Mouse (Mus musculus): Measurements from ENCODE around the gene Tango6. TPM values are rescaled to one million over a fixed set of nuclear protein-coding genes. Genes with fewer than 3 reads are reported as not detected.
"Not testable (repeated sequence)": the region's sequence is repeated elsewhere in the genome, so short reads cannot be mapped to it uniquely, and the experiment has no call there.

The Tango6 gene
- polyA plus RNA-seq, 1 experiment from 2014 or later, result 10.5 TPM

GRCm38 (mm10) chr8:106880121-106880707 is 197.3 kb downstream of the Tango6 start:
- DNase-seq (ENCODE audit: low spot score), result no peak
- Histone ChIP-seq H3K27me3 (ENCODE audit: insufficient read depth, poor library complexity, severe bottlenecking) (no peaks in the 10 kb centered on the region), H3K27ac (no peak overlapping the region), H3K9me3 (no peaks in the 10 kb centered on the region), H3K4me3 (no peak overlapping the region), H3K4me1 (0 out of 2 replicates have a peak, but pooled peaks cover 6% of the 10 kb centered on the region), H3K36me3 (peaks cover 83% of the 10 kb centered on the region)
- 93% methylated on average over 8 of the region's 8 CpGs for WGBS

DNA sequence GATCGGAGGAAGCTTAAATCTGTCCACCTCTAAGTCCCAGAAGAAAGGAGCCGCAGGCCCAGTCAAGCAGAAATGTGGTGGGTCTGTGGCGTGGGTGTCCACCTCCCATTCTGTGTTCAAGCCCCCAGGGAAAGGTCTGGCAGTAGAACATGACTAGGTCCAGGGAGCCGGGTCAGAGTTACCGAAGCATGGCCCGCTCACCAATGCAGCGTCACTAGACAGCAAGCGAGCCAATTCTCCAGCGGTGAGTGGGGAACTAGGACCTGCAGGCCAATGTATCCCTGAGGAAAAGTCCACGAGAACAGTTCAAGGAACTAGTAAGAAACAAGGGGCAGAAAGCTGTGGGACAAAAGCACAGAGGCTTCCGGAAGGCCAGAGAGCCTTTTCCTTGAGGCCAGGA is 201.2 kb downstream of the Tango6 start:
- H3K4me3 ChIP-seq; H3K4me1 ChIP-seq; DNase-seq (ENCODE audit: low spot score); H3K9me3 ChIP-seq; H3K27ac ChIP-seq; H3K27me3 ChIP-seq (ENCODE audit: insufficient read depth, poor library complexity, severe bottlenecking): not testable (repeated sequence)
- H3K36me3 ChIP-seq, result peaks cover 76% of the 10 kb centered on the region
- 93% methylated on average over 11 of the region's 11 CpGs for WGBS

- not testable (repeated sequence) for DNase-seq (ENCODE audit: low spot score); H3K4me3 ChIP-seq; H3K4me1 ChIP-seq; H3K27ac ChIP-seq; H3K27me3 ChIP-seq (ENCODE audit: insufficient read depth, poor library complexity, severe bottlenecking); H3K9me3 ChIP-seq
- WGBS, result 93% methylated on average over 4 of the region's 4 CpGs
- H3K36me3 ChIP-seq, result peaks cover 67% of the 10 kb centered on the region
These were observed 202.0 kb downstream of the Tango6 start for GRCm38 (mm10) chr8:106884826-106885400.

GRCm38 (mm10) chr8:106887336-106888189 is 204.7 kb downstream of the Tango6 start:
- no peaks in the 10 kb centered on the region for H3K27me3 ChIP-seq (ENCODE audit: insufficient read depth, poor library complexity, severe bottlenecking)
- 49% methylated on average over 5 of the region's 5 CpGs for WGBS
- H3K9me3 ChIP-seq, result no peaks in the 10 kb centered on the region
- peak; percentile 87 for DNase-seq (ENCODE audit: low spot score)
- peaks cover 44% of the 10 kb centered on the region for H3K36me3 ChIP-seq
- no peak overlapping the region for H3K4me3 ChIP-seq
- no peak overlapping the region for H3K27ac ChIP-seq
- H3K4me1 ChIP-seq, result peaks cover 10% of the 10 kb centered on the region

DNA sequence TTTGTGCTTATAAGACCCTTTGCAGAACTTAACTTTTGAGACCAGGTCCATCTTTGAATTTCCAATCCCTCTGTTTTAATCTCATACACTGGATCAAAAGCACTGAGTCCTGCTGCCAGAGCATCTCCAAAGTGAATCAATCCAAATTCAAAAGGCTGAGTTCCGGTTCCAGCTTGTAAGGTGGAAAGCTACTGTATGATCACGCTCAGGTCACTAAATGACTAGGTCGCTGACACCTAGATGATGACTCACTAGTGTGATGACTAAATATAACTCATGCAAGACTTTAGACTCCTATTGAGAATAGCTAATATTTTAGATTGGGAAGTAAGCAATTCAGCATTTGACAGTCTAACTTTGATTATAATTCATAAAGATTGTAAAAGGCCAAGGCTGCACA is 205.9 kb downstream of the Tango6 start:
- no peak overlapping the region for H3K27ac ChIP-seq
- no peaks in the 10 kb centered on the region for H3K27me3 ChIP-seq (ENCODE audit: insufficient read depth, poor library complexity, severe bottlenecking)
- no peaks in the 10 kb centered on the region for H3K9me3 ChIP-seq
- WGBS, result 82% methylated on average over 3 of the region's 3 CpGs
- peaks cover 32% of the 10 kb centered on the region for H3K36me3 ChIP-seq
- H3K4me3 ChIP-seq, result no peak overlapping the region
- no peak for DNase-seq (ENCODE audit: low spot score)
- peaks cover 10% of the 10 kb centered on the region for H3K4me1 ChIP-seq

- no peak for DNase-seq (ENCODE audit: low spot score)
- peak overlapping the region; percentile 91 for H3K4me3 ChIP-seq
- peak overlapping the region; percentile 100 for H3K27ac ChIP-seq
These were observed 209.4 kb downstream of the Tango6 start for GRCm38 (mm10) chr8:106892210-106892805.

DNA sequence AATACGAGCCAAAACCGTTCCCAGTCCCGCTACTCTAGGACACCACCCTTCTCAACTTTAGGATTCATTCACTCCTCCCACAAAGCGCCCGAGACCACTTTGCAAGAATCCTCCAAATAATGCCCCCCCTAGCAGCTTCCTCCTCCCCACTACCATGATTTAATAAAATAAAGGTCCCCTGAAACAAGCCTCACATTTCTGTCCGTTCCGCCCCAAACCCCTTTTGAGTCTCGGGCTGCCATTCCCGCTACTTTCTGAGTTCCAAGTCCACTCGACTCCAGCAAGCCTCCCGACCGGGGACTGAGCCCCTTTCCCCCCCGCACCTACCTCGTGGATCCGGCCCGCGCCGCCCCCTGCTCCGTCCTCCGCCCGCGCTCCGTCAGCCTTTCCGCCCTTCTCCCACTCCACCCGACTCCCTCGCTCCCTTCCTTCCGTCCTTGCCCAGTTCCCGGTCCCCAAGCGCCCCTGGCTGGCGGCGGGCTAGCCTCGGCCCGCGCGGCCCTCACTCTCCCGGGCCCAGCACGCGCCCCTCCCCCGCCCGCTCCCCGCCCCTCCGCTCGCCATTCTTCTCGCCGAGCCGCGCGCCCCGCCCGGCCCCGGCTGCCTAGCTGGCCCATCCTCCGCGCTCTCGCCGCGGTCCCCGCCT is 210.1 kb downstream of the Tango6 start:
- H3K4me1 ChIP-seq, result peaks cover 18% of the 10 kb centered on the region
- H3K27me3 ChIP-seq (ENCODE audit: insufficient read depth, poor library complexity, severe bottlenecking), result no peaks in the 10 kb centered on the region
- peak overlapping the region; percentile 91 for H3K4me3 ChIP-seq
- H3K36me3 ChIP-seq, result peaks cover 28% of the 10 kb centered on the region
- under 1% methylated on average over 51 of the region's 57 CpGs for WGBS
- peak; percentile 81 for DNase-seq (ENCODE audit: low spot score)
- H3K27ac ChIP-seq, result peak overlapping the region; percentile 100
- no peaks in the 10 kb centered on the region for H3K9me3 ChIP-seq

More at GRCm38 (mm10) chr8:106892210-106892805, 209.4 kb downstream of the Tango6 start:
- no peaks in the 10 kb centered on the region for H3K27me3 ChIP-seq (ENCODE audit: insufficient read depth, poor library complexity, severe bottlenecking)
- no peaks in the 10 kb centered on the region for H3K9me3 ChIP-seq
- H3K4me1 ChIP-seq, result peaks cover 18% of the 10 kb centered on the region
- H3K36me3 ChIP-seq, result peaks cover 23% of the 10 kb centered on the region
- WGBS, result 2% methylated on average over 15 of the region's 15 CpGs

DNA sequence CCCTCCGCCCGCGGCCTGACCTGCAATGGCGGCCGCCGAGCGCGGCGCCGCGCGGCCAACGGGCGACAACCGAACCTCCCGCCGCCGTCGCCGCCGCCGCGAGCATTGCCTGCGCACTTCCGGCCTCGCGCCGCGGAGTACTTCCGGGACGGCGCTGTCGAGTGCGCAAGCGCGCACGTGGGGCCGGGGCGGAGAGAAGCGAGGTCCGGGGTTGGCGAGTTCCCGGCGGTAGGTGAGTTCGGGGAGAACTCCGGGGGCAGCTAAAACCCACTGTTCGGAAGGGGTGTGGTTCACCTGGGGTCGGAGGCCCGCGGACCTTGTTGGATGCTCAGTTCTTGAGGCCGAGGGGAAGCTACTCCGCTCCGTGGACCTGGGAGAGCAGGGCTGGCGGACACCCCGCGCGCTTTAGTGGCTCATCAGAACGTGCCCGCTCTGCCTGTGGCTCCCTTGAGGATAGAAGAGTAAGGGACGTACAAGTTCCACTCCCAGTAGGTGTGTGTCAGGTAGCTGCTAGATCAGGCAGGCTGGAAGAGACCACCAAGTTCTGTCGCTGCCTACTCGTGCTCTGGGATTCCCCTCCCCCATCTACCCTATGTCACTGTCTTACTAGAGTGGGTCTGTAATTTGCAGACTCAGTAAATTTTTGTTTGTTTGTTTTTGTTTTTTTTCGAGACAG is 210.8 kb downstream of the Tango6 start, which contains the start of gene Utp4:
Gene Utp4 (plus strand): TSS at position 156 of the 676 bp plus-strand sequence.
- H3K9me3 ChIP-seq, result no peaks in the 10 kb centered on the region
- peaks cover 35% of the 10 kb centered on the region for H3K36me3 ChIP-seq
- peaks cover 18% of the 10 kb centered on the region for H3K4me1 ChIP-seq
- peak within 1 kb of the TSS; percentile 91 for H3K4me3 ChIP-seq
- DNase-seq (ENCODE audit: low spot score), result peak; percentile 92
- no peaks in the 10 kb centered on the region for H3K27me3 ChIP-seq (ENCODE audit: insufficient read depth, poor library complexity, severe bottlenecking)
- H3K27ac ChIP-seq, result peak within 1 kb of the TSS; percentile 100
- whole genome bisulfite sequencing, result 3% methylated on average over 63 of the region's 63 CpGs

DNA sequence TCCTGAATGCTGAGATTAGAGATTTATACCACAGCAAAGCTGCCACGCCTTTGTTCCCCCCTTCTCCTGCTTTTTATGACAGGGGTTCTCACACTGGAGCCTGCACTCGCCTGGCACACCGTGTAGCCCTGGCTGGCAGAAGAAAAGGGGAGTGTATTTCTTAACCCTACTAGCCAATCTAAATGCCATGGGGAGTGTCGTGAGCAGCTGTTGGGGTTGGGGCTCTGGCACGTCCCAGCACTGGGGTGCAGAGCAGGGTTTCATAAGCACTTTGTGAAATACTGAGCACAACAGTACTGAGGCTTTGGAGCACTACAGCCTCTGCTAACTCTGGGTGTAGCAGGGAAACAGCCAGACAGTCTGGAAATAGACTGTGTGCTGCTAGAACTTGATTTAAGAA is 216.6 kb downstream of the Tango6 start:
- DNase-seq (ENCODE audit: low spot score), result peak; percentile 57
- Histone ChIP-seq H3K4me3 (no peak overlapping the region), H3K9me3 (no peaks in the 10 kb centered on the region), H3K36me3 (peaks cover 92% of the 10 kb centered on the region), H3K27ac (no peak overlapping the region), H3K4me1 (peaks cover 4% of the 10 kb centered on the region), H3K27me3 (ENCODE audit: insufficient read depth, poor library complexity, severe bottlenecking) (no peaks in the 10 kb centered on the region)
- WGBS, result 90% methylated on average over 5 of the region's 5 CpGs

Other genes starting within 250 kb of the Tango6 start
- not detected in 2 replicates for gene 6030452D12Rik, start 182.5 kb upstream of the Tango6 start, polyA plus RNA-seq (2016; fragmentation: Nextera tagmentation; extraction: Ambion mirVana)
- gene Cdh3, start 172.2 kb upstream of the Tango6 start, polyA plus RNA-seq (2016; fragmentation: Nextera tagmentation; extraction: Ambion mirVana), result 31.2 and 37.7 TPM in 2 replicates
- 4.9 and 6.8 TPM in 2 replicates for gene Gm10073, start 109.6 kb upstream of the Tango6 start, polyA plus RNA-seq (2016; fragmentation: Nextera tagmentation; extraction: Ambion mirVana)
- 3.3 and 11.4 TPM in 2 replicates for gene Cdh1, start 79.7 kb upstream of the Tango6 start, polyA plus RNA-seq (2016; fragmentation: Nextera tagmentation; extraction: Ambion mirVana)
- 0.25 TPM in 1 of 2 replicates, not detected in the other for gene Has3, start 187.2 kb downstream of the Tango6 start, polyA plus RNA-seq (2016; fragmentation: Nextera tagmentation; extraction: Ambion mirVana)
- gene Utp4, start 210.6 kb downstream of the Tango6 start, polyA plus RNA-seq (2016; fragmentation: Nextera tagmentation; extraction: Ambion mirVana), result 61.5 and 79.9 TPM in 2 replicates